Mouse (Mus musculus) thymus, adult 2 months (tissue): Measurements from ENCODE around the gene Fam117b.

Experiments used
- CTCF ChIP-seq: fragments of 200-500 bp; IDR thresholded peaks from 2 replicates; pipeline ENCODE4 v1.5.1; 2012; ENCODE audit warnings: mild to moderate bottlenecking, control low read depth, low read length, moderate library complexity, borderline replicate concordance; ENCODE audit not compliant: control insufficient read depth, poor library complexity, insufficient read depth; ENCODE audit errors: extremely low read depth
- POLR2A ChIP-seq: fragments of 200-500 bp; IDR thresholded peaks from 2 replicates; pipeline ENCODE4 v1.6.1; 2012; ENCODE audit warnings: mild to moderate bottlenecking, low read length, control low read depth, moderate library complexity; ENCODE audit not compliant: control insufficient read depth, poor library complexity, insufficient read depth; ENCODE audit errors: extremely low read depth

DNA sequence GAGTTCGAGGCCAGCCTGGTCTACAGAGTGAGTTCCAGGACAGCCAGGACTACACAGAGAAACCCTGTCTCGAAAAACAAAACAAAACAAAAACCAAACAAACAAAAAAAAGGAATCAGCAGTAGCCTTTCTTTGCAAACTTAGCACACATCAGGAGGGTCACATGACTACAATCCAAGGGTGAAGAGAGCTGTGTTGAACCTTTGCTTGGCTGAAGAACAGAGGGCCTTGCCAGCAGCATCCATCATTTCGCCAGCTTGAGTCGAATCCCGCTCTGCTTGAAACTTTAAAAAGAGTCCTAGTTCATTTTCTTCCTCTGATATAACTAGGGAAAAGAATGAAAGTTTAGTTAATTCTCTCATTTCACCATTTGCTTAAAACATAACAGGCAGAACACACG, 102.7 kb downstream of the Fam117b start:
- TF ChIP-seq POLR2A (no peak), CTCF (no peak)
